Mouse (Mus musculus) left cerebral cortex, postnatal 10 days (tissue): ENCODE data around the gene Aldh1b1. TPM values are rescaled to one million over a fixed set of nuclear protein-coding genes. Genes with fewer than 3 reads are reported as not detected.

ENCODE experiments used
- DNase-seq, 2 experiments: peaks; one replicate each; pipeline ENCODE4 v3.0.0; 2021 to 2022; ENCODE audit warnings: low spot score in 2 of 2, mixed read lengths in 1 of 2; ENCODE audit errors: extremely low spot score in 1 of 2
- intact Hi-C: fragments of 180-260 bp; cut with DNase I; formaldehyde crosslinking; loops from one replicate; pipeline ENCODE4 v1.15.1; 2025
- total RNA-seq, 2 experiments: library from RNA; stranded (reverse); gene quantifications; 2 replicates each; pipeline ENCODE4 v1.2.3; 2021

Gene Aldh1b1
- total RNA-seq: 10 to 100 TPM; 17.7 to 18.3 TPM

- peak; percentile 47 to 83 for DNase-seq
- intact Hi-C loops: no loop called here
Observed at GRCm38 (mm10) chr4:45798964-45799363, at the start of gene Aldh1b1. Aldh1b1 (plus strand) TSS chr4:45799022.

GRCm38 (mm10) chr4:45749449-45749848 is 49.4 kb upstream of the Aldh1b1 start:
- DNase-seq: no peak
- intact Hi-C loops: no loop called here

DNA sequence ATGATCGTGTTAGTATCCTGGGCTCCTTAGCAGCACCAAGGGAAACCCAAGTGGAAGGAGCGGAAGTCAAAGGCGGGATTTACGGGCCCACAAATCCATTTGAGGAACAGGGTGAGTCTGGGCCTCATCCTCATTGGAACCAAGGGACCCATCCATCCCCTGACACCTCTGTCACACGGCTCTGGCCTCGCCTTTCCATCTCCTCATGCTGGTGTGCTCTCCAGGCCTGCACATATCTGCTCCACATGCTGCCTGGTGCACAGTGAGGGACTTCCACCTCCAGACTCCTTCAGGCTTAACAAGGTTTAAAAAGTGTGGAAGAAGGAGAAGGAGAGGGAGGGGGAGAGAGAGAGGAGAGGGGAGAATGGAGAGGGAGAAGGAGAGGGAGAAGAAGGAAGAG is 48.3 kb upstream of the Aldh1b1 start:
- intact Hi-C loops: no loop called here
- no peak for DNase-seq

DNA sequence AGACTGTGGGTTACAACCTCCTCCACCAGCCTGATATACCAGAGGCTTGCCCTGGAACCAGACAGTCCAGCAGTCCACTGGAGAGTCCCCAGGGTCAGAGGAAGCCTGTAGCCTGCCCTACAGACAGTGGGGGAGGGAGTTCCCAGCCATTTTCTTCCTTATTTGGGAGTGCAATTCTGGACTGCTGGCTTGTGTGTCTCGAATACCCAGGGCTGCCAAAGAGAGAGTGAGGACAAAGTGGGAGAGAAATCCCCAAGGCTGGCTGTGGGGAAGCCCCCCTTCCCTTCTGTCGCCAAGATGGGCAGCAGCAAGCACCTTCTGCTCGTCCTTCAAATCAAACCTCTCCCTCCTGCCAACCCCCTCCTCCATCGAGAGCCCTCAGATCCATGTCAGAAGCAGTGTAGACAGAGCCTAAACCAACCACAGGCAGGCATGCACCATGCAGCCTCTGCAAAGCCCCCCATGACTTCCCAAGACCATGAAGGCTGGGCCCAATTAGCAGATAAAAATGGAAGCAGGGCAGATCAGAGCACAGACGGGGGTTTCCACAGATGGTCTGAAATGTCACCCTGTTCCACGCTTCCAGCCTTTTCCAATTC is 45.5 kb upstream of the Aldh1b1 start:
- peak in 1 of 2 experiments; percentile 8 for DNase-seq
- intact Hi-C loops: no loop called here

DNA sequence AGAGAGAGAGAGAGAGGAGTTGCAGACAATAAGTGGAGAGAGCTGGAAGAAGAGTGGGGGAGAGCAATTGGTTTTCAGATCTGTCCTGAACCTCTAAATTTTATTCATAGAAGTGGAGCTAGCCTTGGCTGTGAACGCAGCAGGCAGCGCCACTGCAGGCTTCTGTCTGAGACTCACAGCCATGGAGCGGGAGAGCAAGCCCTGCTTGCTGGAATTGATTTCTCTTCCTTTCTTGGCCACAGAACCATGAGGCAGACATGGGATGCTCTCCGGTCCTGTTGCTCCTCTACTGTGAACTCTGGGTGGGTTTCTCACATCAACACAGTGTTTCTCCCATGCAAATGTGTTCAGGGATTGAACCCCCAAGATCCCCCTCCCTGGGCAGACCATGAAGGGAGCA is 44.7 kb upstream of the Aldh1b1 start:
- intact Hi-C loops: no loop called here
- DNase-seq: no peak

DNA sequence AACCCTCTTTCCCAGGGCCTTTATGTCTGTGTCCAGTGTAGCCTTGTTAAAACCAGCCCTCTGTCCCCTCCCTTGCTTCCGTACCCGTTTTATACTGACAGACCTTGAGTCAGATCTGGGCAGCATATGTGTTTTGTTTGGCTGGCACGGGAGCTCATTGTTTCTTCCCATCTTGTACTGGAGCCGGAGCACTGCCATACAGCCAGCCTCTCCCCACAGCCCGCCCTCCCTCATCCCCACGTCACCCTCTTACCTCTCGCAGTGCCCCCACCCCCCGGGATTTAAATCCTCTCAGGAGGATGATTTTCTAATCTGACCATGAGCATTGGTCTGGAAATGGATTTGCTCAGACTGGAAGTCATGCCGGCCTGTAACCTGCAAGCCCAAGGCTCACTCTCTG is 43.7 kb upstream of the Aldh1b1 start:
- no peak for DNase-seq
- intact Hi-C loops: no loop called here

GRCm38 (mm10) chr4:45755881-45756280 is 42.9 kb upstream of the Aldh1b1 start:
- intact Hi-C loops: no loop called here
- DNase-seq: peak; percentile 74 to 87

DNA sequence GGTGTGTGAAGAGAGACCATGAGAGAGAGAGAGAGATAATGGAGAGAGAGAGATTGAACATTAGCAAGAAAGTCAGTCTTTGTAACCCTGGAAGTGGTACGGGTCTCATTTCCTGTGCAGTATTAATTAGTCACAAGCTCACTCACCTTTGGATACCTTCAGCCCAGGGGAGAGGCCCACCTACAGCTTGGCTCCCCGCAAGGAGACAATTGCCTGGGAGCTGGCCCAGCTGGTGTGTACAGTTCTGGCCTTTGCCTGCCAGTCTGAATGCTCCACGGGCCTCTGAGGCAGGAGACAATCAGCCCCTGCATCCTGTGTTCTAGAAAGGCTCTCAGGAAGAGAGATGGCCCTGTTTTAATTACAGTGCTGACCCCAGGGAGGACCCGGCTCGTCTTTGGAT is 40.9 kb upstream of the Aldh1b1 start:
- intact Hi-C loops: no loop called here
- DNase-seq: no peak

- peak in 1 of 2 experiments; percentile 50 for DNase-seq
- intact Hi-C loops: no loop called here
Observed at GRCm38 (mm10) chr4:45759411-45759810, 39.4 kb upstream of the Aldh1b1 start.

DNA sequence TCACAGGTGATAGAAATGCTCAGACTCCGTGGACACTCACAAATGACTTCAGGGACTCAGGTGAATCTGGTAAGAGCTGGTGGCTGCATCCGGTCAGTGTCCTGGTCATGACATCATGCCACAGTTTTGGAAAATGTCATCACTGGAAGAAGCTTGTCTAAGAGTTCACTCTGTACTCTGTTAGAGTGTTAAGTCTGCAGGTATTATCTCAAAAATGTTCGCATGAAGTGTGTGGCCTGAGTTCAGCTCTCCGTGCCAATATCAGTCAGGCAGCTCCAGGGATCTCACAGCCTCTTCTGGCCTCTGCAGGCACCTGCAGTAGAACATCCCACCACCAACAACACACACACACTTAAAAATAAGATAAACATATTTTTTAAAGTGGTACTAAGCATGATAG is 36.2 kb upstream of the Aldh1b1 start:
- DNase-seq: no peak
- intact Hi-C loops: no loop called here

DNA sequence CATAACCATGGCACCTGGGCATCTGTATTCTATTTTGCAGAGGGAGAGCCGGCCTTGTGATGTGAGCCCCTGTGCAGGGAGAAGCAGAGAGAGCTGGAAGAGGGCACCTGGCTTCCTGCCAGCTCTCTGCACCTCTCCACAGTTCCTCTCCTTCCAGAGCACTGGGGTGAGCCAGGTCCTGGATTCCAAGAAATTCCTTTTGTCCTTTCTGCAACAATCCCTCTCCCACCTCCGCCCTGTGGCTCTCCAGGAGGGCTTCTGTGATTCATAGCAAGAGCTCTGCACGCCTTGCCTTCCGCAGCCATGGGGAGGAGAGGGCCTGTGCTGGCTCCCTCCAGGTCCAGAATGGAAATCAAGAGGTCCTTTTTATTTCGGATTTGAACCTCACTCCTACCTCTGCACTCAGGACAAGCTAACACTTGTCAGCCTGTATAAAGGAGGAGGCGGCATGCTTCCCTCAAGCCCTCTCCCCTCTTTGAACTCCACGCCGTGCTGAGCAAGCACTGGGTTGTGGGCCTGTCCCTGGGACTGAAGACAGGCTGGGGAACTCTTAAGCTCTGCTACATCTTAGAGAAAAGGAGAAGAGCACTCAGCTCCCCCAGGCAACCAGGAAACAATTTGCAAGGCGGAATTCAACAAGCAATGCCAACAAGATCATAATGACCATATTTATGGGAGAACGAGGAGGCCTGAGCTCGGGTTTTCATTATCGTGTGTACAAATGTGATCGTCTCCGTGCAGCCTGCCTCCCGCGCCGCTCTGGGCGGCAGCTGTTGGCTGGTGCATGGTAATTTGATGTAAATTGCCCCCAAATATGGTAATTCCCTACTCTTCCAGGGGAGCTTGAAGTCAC is 35.3 kb upstream of the Aldh1b1 start:
- intact Hi-C loops: no loop called here

DNA sequence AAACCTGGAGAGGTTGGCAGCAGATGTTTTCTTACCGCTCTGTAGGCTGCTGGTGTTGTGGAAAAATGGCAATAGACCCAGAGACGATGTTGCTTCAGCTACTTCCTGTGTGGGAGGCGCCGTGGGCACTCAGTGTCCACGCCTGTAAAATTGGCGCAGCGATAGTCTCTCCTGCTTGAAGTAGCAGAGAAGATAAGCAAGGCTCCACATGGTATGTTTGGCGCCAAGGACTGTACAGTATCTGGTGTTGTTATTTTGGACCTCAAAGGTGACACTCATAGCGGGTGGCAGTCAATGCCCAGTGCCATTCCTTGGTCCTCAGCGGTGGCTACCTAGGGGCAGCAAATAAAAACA is 34.7 kb upstream of the Aldh1b1 start:
- no peak for DNase-seq
- intact Hi-C loops: no loop called here

More for the DNA sequence above, 35.3 kb upstream of the Aldh1b1 start:
- no peak for DNase-seq

DNA sequence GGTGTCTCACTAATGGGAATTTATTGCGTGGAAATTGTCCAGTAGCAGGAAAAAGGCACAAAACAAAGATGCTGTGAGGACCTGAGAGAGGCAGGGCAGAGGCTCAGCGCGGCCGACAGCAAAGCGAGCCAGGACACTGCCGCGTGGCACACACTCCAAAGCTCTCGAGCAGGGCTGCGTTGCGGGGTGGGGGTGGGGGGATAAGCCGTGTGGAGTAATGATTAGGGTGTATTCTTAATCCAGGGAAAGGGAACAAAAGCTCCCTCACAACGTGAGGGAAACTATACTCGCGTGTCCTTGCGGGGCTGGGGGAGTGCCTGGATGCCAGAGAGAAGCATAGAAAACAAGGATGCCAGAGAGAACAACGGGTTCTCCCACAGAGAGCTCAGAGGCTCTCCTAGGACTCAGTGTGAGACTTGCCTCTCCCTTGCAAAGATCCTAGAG is 33.7 kb upstream of the Aldh1b1 start:
- no peak for DNase-seq
- intact Hi-C loops: loop anchor here (5.0 kb wide), 1 partner anchor 228 kb away; no protein-coding TSS in a partner anchor

DNA sequence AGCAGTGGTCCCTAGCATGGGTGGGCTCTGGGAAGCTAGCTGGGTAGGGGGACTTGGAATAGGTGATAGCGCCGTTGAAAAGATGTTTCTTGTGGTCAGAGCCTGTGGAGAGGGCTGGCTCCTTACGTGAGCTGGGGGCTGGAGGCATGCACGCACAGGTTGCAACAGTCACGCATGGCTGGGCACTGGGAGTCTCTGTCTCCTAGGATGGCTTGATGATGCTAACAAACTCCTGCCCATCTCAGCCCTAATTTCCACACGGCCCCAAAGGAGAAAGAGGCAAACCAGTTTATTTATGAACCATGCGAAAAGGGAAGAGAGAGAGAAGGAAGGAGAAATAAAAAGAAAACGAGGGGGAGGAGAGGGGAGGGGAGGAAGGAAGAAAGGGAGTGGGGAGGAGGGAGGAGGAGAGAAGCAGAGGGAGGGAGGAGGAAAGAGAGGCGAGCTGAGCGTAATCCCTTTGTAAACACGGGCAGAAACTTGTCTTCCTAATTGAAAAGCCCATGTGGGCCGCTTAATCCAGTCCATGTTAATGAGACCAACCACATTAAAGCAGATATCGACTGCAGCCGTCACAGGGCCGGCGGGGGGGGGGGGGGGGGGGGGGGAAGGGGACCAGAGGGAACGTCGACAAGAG is 33.1 kb upstream of the Aldh1b1 start:
- no peak for DNase-seq
- intact Hi-C loops: loop anchor here (5.0 kb wide), 1 partner anchor 228 kb away; no protein-coding TSS in a partner anchor

- intact Hi-C loops: loop anchor here (5.0 kb wide), 1 partner anchor 229 kb away; no protein-coding TSS in a partner anchor
- DNase-seq: no peak
Observed at GRCm38 (mm10) chr4:45766774-45767173, 32.0 kb upstream of the Aldh1b1 start.

GRCm38 (mm10) chr4:45767891-45768558 is 30.8 kb upstream of the Aldh1b1 start:
- DNase-seq: peak in 1 of 2 experiments; percentile 54
- intact Hi-C loops: loop anchor here (5.0 kb wide), 1 partner anchor 231 kb away; no protein-coding TSS in a partner anchor

- intact Hi-C loops: loop anchor here (5.0 kb wide), 1 partner anchor 232 kb away; no protein-coding TSS in a partner anchor
Observed at GRCm38 (mm10) chr4:45769141-45769540, 29.7 kb upstream of the Aldh1b1 start.

DNA sequence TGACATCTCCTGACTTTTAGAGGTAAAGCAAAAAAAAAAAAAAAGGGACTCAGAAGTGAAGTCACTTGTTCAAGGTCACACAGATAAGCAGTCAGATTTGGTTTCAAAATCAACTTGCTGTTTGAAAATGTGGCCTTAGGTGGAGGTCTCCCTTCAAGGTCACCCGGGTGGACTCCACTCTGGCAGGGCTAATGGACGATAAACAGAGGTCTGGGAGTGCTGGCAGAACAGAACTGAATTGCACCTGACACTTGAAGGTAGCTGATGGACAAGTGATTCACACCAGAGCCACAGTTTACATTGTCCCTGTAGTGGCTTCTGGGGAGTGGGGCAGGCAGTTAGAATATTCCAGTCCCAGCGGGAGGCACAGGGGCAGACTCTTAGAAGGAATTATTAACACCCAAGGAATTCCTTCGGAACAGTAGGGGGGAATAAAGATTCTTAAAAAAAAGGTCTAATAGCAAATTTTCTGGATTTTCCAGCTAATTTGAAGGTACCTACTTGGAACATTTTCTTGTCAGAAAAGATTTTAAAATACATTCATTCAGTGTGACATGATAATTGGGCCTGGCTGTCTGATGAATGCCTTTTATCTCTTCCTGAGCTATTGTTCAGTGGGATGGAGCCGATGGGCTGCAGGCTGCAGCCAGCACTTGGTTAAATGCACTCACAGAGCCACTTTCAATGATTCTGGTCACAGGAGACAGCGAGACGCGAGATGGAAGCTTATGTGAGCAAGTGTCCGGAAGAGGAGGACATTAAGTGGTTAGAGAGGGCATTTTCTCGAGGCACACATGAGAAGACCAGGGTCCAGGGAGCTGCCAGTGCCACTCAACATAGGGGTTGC is 28.8 kb upstream of the Aldh1b1 start:
- no peak for DNase-seq
- intact Hi-C loops: loop anchor here (5.0 kb wide), 3 partner anchors 87 to 348 kb away; no protein-coding TSS in a partner anchor

More at GRCm38 (mm10) chr4:45769141-45769540, 29.7 kb upstream of the Aldh1b1 start:
- DNase-seq: no peak
